Mouse (Mus musculus) embryo, embryonic 11.5 days (tissue): ENCODE measurements around the gene Matn4.
A peak's percentile ranks its signal among the peaks of the same experiment; 100 is the strongest.
"Not testable (repeated sequence)": the region's sequence is repeated elsewhere in the genome, so short reads cannot be mapped to it uniquely, and the experiment has no call there.

ENCODE experiments used
- DNase-seq: peaks from one replicate; pipeline ENCODE4 v3.0.0-alpha.2; 2012; ENCODE audit warnings: low read depth, low spot score

The Matn4 gene

GRCm38 (mm10) chr2:164372408-164373053, 32.4 kb downstream of the Matn4 start:
- DNase-seq = no peak

DNA sequence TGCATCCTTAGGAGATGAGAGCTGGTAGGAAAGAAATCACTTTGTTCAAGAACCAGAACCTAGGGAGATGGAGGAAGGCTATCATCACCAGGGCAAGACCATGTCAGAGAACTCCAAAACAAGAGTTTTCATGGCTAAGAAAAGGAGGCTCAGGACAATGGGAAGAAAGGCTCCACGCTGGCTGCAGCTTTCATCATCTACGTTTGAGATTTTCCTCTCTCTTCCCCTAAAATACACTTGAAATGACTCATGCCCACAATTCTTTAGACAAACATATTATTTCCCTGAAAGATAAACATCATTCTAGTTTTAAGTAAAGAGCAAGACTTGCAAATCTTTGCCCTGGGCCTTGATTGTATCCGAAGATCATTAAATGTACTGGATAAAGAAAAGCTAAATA, 33.6 kb downstream of the Matn4 start:
- DNase-seq = no peak

DNA sequence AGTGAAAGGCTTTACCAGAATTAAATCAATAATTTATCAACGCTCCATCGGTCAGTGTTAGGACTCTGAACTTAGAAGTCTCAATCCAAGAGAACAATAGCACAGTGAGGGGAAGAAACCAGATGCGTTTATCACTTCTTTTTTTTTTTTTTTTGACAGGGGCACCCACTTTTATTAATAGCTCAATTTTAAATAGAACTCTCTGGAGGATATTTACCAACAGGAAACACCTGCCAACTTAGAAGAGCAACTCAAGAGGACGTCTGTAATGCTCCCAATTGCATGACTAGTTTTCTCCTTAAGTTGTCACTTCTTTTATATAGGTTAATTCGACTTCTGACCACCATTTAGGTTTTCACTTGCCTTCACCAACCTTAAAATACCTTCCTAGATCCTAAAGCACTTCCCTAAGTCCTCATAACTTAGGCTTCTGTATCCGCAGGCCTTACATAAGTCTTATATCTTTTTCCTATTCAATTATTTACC, 36.3 kb downstream of the Matn4 start:
- DNase-seq = no peak

DNA sequence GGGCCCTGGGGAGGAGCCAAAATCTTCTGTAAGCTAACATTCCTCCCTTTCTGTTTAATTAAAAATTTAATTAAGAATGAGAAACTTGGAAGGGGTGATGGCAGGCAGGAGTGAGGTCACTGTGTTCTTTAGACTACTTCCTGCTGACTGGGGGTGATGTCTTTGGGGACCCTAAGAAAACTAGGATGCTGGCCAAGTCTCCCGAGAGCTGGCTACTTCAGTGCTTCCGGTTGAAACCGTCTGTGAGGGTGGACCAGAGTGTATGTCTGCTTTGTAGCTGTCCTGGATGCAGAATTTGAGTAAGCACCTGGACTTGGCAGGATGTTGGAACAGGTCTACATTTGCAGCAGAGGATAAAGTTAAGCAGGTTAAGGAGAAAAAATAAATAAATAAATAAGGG, 38.0 kb downstream of the Matn4 start:
- no peak for DNase-seq

GRCm38 (mm10) chr2:164360974-164361657, 43.8 kb downstream of the Matn4 start:
- DNase-seq = no peak

DNA sequence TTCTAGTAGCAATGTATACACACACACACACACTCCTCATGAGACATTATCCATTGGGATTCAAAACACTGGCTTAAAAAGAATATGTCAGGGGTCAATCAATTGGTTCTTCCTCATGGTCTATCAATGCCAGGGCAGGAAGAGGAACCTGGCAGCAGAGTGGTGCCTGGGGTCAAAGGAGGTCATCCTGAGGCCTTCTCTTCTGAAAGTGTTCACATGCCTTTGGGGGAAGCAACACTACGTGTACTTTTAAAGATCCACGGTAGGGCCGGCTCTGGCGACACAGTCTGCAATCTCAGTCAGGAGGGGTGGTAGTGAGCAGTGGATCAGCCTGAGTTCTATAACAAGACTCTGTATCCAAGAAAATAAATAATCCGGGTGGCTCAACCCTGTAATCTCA, 45.3 kb downstream of the Matn4 start:
- DNase-seq = no peak

DNA sequence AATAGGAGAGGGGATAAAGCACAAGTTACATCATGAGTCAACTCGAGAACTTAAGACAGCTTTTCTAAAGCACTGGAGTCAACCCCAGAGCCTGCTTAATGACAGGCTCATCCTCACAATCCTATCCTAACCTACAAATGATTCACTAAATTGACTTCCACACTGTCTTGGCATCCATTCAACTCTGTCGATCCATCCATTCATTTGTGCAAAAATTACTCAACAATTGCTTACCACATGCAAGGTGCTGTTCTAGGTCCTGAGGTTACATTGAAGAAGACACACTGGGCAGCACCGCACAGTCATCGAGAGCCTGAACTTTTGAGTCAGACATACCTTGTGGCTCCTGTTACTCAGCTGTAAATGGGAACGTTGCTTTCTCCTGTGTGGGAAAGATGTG, 45.9 kb downstream of the Matn4 start:
- no peak for DNase-seq

DNA sequence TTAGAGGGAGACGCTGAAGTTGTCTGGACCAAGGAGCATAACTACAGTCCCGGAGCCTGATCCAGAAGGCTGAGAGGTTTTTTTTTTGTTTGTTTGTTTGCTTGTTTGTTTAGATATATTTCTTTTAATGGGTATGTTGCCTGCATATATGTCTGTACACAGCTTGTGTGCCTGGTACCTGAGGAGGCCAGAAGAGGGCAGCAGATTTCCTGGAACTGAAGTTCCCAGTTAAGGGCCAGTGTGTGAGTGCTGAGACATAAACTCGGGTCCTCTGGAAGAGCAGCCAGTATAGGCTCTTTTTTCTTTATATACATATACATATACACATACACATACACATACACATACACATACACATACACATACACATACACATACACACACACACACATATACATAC, 46.6 kb downstream of the Matn4 start:
- no peak for DNase-seq

- DNase-seq = no peak
These were observed 48.6 kb downstream of the Matn4 start for GRCm38 (mm10) chr2:164356177-164356967.

- DNase-seq = no peak
These were observed 51.6 kb downstream of the Matn4 start for GRCm38 (mm10) chr2:164353356-164353755.

DNA sequence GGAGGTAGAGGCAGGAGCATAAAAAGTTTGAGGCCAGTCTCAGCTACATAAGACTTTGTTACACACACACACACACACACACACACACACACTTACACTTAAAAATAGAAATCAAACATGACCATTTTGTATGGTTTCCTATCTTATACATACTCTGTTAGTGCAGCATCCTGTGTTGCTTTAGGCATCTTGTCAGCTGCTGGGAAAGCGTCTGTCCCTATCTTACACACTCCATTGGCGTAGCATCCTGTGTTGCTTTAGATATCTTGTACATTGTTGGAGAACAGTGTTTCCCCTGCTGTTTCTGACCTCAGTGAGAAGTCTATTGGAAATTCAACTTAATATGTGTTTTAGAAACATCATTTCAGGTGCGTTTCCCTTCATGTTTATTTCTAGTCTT, 52.3 kb downstream of the Matn4 start:
- no peak for DNase-seq

DNA sequence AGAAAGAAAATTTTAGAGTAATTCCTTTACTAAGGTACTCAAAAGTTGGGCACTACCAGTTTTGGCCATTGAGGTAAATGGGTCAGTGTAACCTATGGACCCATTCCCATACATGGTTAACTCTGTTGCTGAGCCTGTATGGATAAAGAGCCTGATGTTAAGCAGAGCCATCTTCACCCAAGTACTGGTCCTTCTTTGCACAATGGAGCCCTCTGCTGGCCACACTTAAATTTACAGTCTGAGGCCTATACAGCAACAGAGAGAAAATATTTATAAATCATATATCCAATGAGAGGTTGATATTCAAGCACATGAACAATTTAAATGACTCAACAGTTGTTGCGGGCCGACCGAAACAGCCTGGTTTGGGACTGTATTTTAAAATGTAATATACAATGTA, 56.0 kb downstream of the Matn4 start:
- DNase-seq = peak; percentile 8

DNA sequence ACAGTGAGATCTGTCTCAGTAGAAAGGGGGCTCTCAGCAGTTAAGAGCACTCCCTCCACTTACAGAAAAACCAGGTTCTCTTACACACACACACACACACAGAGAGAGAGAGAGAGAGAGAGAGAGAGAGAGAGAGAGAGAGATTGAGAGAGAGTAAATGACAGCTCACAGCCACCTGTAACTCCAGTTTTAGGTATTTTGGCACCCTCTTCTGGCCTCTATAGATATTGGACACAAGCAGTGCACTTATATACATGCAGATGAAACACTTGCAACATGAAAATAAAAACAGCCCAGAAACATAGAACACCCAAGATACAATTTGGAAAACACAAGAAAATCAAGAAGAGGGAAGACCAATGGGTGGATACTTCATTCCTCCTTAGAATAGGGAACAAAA, 57.3 kb downstream of the Matn4 start:
- DNase-seq = not testable (repeated sequence)

DNA sequence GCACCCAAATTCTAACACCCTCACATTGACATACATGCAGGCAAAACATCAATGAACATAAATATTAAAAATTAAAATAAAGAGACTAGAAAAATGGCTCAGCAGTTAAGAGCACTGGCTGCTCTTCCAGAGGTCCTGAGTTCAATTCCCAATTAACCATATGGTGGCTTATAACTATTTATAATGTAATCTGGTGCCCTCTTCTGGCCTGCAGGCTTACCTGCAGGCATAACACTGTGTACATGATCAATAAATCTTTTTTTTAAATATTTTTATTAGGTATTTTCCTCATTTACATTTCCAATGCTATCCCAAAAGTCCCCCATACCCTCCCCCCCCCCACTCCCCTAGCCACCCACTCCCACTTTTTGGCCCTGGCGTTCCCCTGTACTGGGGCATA, 61.2 kb downstream of the Matn4 start:
- not testable (repeated sequence) for DNase-seq
